Mouse (Mus musculus): ENCODE results near the gene Tox2. TPM values are rescaled to one million over a fixed set of nuclear protein-coding genes. Genes with fewer than 3 reads are reported as not detected.
A peak's percentile ranks its signal among the peaks of the same experiment; 100 is the strongest.

The Tox2 gene
- total and polyA plus RNA-seq, 3 experiments = 4.0 to 8.0 (median 7.4) TPM

DNA sequence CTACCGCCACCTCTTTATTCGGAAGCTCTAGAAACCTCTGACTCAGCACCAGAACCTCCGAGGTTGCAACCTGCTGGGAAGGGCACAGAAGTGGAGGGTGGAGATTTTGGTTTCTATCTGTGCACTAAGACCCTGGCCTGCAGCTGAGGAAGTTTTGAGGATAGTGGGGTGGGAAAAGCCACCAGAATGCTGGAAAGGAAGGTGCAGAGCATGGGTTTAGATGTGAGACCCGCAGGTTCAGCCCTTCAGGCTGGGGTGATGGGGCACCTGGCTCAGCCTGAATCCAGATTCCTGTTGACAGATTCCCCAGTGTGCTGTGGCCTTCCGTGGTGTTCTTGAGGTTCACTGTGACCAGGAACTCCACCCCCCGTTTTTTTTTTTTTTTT is 2.3 kb downstream of the Tox2 start:
- DNase-seq = no peak

DNA sequence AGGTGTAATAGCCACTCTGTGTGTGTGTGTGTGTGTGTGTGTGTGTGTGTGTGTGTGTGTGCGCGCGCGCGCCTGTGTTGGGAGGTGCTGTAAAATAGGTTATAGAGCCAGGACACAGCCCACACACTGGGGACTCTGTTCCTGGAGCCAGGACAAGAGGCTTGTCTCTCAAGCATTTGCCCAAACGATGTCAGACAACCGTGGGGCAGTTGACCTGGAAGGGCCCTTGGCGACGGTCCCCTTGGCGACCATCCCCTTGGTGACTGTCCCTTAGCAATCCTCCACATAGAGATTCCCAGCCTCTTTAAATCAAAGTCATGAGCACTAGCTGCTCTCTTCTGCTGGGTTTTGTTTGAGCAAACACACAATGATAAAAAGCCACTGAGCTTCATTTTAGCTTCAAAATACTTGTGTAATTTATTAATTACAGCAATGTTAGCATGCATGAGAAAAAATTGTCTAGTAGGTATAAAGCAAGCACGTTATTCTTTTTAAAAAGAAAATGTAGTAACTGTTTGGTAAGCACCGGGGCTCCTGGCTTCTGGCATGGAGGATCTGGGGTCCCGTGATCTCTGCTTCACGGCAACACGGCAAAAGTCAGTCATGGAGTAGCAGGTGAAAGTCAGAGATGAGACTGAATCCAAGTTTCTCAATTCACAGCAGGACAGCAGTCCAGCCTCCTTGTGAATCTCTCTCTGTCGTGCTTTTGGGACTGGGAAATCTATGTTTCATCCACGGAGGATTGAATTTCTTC is 3.0 kb downstream of the Tox2 start:
- DNase-seq = no peak

- DNase-seq = no peak
These were observed 4.4 kb downstream of the Tox2 start for GRCm38 (mm10) chr2:163207315-163207714.

GRCm38 (mm10) chr2:163209139-163209538 is 6.2 kb downstream of the Tox2 start:
- no peak for DNase-seq

GRCm38 (mm10) chr2:163213085-163213484 is 10.2 kb downstream of the Tox2 start:
- DNase-seq = no peak

- DNase-seq = peak; percentile 32
These were observed 15.2 kb downstream of the Tox2 start for GRCm38 (mm10) chr2:163218095-163218494.

GRCm38 (mm10) chr2:163218571-163218970 is 15.6 kb downstream of the Tox2 start:
- DNase-seq = no peak

DNA sequence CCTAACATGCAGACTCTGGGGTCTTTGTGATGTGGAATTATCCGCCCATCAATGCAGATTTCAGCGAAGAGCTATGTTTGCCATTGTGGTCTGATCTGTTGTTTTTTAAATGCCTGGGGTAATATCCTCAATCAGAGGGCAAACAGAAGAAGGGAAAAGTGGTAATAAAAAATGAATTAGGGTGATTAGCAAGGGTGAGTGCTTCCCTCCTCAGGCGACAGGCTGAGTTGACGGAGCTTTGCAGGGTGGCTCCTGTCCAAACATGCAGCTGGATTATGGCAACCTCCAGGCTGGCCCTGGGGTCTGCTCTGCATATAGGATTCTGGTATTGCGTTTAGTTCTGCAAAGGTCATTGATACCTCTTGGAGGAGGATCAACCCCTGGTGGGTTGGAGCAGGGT is 16.5 kb downstream of the Tox2 start:
- DNase-seq = no peak

DNA sequence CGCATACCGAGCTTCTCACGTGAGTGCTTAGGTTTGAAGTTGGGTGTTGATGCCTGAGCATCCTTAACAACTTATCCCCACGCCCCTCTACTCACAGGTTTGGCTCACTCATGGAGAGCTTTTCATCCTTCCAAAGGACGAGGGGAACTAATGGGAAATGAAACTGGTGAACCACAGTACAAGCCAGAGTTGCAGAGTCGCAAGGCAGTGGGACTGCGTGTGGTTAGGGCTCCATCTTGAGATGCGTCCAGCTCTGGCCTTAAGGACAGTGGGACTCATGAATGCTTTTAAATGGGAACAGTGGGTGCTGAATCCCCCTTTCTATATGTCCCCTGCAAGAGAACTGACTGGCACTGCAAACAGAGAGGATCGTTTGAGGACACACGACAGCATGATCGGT is 17.8 kb downstream of the Tox2 start:
- DNase-seq = no peak

- no peak for DNase-seq
These were observed 22.4 kb downstream of the Tox2 start for GRCm38 (mm10) chr2:163225302-163225701.

DNA sequence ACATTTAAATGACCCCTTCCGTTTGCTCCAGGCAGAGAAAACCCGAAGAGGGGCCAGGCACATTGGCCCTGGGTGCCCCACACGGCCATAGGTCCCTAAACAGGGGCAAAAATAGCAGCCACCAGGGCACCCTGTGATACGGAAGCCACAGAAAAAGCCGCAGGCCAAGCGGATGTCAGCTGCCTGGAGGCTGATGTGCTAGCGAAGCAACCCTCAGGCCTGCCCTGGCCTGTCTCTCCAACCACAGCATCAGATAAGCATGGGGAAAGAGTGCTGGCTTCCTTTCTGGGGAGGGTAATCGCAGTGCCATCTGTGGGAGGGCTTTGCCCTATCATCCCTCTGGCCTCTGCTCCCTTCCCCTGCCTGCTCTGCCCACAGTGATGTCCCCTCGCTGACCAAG is 26.1 kb downstream of the Tox2 start:
- no peak for DNase-seq

GRCm38 (mm10) chr2:163231781-163232534 is 29.0 kb downstream of the Tox2 start:
- no peak for DNase-seq

DNA sequence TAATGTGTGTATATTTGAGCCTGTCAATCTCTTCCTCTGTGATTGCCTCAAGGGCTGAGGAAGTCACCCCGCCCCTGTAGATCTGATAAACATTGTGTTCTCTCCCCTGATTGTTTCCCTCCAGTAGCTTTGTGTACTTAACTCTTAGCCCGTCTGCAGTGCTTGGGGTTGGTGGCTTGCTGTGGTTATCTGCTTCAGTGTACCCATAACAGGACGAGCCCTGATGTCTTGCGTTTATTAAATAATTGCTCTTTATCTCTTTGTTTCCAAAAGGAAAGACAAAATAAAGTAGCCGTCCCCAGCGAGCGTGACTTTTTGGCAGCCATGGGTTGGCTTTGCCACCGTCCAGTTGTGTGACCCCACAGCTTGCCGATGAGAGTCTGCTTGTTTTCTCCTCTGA is 30.7 kb downstream of the Tox2 start:
- no peak for DNase-seq

DNA sequence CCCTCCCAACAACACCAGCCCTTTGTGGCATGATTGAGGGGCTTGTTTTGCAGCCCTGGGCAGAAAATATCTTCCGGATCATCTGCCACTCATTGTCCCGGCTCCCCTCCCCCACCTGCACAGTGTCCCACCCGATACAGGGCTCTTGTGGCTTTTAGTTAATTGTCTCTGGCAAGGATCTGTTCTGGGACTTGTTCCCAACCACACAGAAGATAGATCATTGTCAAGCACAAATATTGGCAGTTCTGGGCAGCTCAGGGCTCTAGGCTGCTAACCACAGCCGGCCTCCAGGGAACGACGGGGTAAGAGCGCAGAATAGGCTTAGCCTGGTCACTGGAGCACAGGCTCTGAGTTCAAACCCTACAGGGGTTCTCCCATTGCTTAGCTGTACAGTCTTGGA is 33.1 kb downstream of the Tox2 start:
- DNase-seq = peak; percentile 26

DNA sequence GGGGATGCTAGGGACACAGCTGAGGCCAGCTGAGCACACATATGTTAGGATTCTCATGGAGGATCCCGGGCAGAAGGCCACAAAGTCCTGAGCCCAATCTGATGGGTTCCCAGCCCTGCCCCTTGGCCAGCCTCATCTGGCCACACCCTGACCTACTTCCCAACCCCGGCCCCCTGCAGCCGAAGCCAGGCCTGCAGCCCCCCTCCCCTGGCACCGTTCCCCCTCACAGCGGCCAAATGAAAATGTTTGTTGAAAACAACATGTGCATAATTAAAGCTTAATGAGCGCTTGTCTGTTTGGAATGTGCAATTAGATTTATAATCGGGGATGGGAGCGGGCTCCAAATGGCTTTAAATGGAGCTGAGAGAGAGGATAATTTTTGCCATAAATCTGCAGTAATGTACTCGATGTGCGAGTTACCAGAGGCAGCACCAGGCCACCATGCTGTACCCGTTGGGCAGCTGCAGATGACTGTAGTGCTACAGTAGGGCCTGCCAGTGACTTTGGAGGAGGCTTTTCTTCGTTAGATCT is 35.1 kb downstream of the Tox2 start:
- DNase-seq = no peak

DNA sequence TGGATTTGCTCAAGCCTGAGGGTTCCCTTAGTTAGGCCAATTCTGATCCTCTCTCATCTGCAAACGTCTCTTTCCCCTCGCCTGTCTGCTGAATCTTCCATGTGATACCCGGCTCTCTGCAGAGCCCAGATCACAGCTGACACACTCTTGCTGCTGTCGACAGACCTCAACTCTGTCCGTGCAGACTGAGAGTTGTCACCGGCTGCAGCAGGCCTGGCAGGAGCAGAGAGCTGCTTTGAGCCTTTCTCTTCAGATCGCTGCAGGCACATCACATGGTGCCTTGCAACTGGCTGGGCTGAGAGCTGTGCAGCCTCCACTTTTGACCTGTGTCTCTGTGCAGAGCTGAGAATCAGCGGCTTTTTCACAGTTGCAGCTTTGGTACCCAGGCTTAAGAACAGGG is 37.0 kb downstream of the Tox2 start:
- no peak for DNase-seq

- no peak for DNase-seq
These were observed 38.9 kb downstream of the Tox2 start for GRCm38 (mm10) chr2:163241867-163242266.

- DNase-seq = no peak
These were observed 41.3 kb downstream of the Tox2 start for GRCm38 (mm10) chr2:163243917-163244852.

DNA sequence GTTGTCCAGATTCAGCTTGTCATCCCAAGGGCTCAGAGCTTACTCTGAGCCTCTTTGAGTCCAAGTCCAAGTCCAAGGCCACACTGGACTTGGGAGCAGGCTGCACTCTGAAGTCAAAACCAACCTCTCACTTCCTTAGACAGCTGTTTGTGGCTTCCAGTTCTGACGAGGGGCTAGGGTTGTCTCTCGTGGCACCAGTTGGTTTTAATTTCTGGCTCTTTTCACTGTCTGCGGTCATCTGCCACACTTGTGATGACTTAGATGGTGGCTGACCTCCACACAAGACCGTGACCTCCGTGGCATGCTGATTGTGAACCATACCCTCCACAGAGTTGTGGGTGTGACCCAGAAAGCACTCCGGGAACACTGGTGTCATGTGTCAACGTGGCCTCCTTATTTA is 46.0 kb downstream of the Tox2 start:
- DNase-seq = no peak

DNA sequence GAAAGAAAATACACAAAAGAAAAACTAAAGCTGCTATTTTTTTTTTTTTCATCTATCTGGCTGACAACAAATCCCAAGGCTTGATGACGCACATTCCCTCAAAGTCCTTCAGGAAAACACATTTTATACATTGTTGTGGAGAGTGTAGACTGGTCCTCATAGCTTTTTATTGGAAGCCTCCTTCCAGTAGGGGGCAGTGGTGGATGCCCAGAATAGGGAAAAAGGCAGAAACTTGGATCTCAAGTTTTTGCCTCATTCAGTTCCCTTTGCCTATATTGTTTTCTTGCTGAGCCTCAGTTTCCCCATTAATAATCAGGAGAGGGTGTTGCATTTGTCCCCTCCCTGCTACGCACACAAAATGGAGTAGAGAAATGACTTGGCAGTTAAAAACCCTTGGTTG is 49.7 kb downstream of the Tox2 start:
- no peak for DNase-seq

- no peak for DNase-seq
These were observed 50.5 kb downstream of the Tox2 start for GRCm38 (mm10) chr2:163253248-163254099.
